Mouse (Mus musculus): ENCODE measurements at regions not wholly inside any gene's neighbourhood (a gene's known extent, or its start where the extent isn't known, plus 50 kb on each side); places are given as distances from the start of the nearest gene placed in this dataset.
A peak's percentile ranks its signal among the peaks of the same experiment; 100 is the strongest.

GRCm38 (mm10) chr10:112863808-112864207 lies 65.0 kb downstream of the Atxn7l3b start:
- Histone ChIP-seq H3K27ac (ENCODE audit: low read length) (no peak overlapping the region), H3K27me3 (replicated peaks; ENCODE audit: insufficient read depth, low read length) (no peaks in the 10 kb centered on the region), H3K4me3 (ENCODE audit: low read depth, low read length) (no peak overlapping the region), H3K4me2 (replicated peaks; ENCODE audit: low read depth, low read length) (no peak overlapping the region), H3K9me3 (ENCODE audit: low read length) (no peaks in the 10 kb centered on the region), H3K36me3 (ENCODE audit: insufficient read depth, low read length) (no peaks in the 10 kb centered on the region), H3K9ac (replicated peaks; ENCODE audit: low read depth) (no peak overlapping the region), H3K4me1 (ENCODE audit: insufficient read depth, low read depth, low read length) (no peaks in the 10 kb centered on the region)
- ATAC-seq (no peak), DNase-seq (ENCODE audit: low spot score) (no peak)
- TF ChIP-seq CTCF (IDR thresholded peaks at IDR 0.05): no peak
- TF ChIP-seq EP300 (IDR thresholded peaks at IDR 0.05): no peak

DNA sequence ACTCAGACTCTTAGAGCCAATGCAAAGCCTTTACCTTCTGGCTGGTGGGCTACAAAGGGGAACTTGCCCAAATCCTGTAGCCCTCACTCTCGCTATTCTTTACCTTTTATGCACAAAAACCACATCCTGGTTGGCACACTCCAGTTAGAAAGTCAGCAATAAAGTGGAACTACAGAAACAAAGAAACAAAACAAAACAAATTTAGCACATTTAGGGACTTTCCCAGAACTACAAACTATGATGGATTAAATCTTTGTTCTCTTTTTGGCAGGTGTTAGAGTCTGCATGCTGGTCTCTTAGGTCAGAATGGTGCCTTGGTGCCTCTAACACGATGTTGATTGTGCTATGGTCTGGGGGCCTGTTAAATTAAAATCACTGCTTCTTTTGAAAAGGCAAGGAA lies 65.4 kb downstream of the Atxn7l3b start:
- H3K4me3 ChIP-seq (ENCODE audit: low read depth, low read length): no peak overlapping the region
- no peaks in the 10 kb centered on the region for H3K4me1 ChIP-seq (ENCODE audit: insufficient read depth, low read depth, low read length)
- no peak for ATAC-seq
- no peak for DNase-seq (ENCODE audit: low spot score)
- WGBS: 41% methylated on average over 2 of the region's 2 CpGs
- no peaks in the 10 kb centered on the region for H3K36me3 ChIP-seq (ENCODE audit: insufficient read depth, low read length)
- no peaks in the 10 kb centered on the region for H3K9me3 ChIP-seq (ENCODE audit: low read length)
- no peak for TF ChIP-seq EP300 (IDR thresholded peaks at IDR 0.05)
- H3K27ac ChIP-seq (ENCODE audit: low read length): no peak overlapping the region
- H3K4me2 ChIP-seq (replicated peaks; ENCODE audit: low read depth, low read length): no peak overlapping the region
- H3K9ac ChIP-seq (replicated peaks; ENCODE audit: low read depth): no peak overlapping the region
- H3K27me3 ChIP-seq (replicated peaks; ENCODE audit: insufficient read depth, low read length): no peaks in the 10 kb centered on the region

GRCm38 (mm10) chr10:112851997-112852396 lies 76.8 kb downstream of the Atxn7l3b start:
- ATAC-seq (no peak), DNase-seq (ENCODE audit: low spot score) (no peak)
- H3K27me3 ChIP-seq (replicated peaks; ENCODE audit: insufficient read depth, low read length): no peaks in the 10 kb centered on the region
- no peaks in the 10 kb centered on the region for H3K9me3 ChIP-seq (ENCODE audit: low read length)
- H3K4me1 ChIP-seq (ENCODE audit: insufficient read depth, low read depth, low read length): no peaks in the 10 kb centered on the region
- no peaks in the 10 kb centered on the region for H3K36me3 ChIP-seq (ENCODE audit: insufficient read depth, low read length)
- no peak overlapping the region for H3K27ac ChIP-seq (ENCODE audit: low read length)
- no peak overlapping the region for H3K4me2 ChIP-seq (replicated peaks; ENCODE audit: low read depth, low read length)
- H3K4me3 ChIP-seq (ENCODE audit: low read depth, low read length): no peak overlapping the region
- H3K9ac ChIP-seq (replicated peaks; ENCODE audit: low read depth): no peak overlapping the region
- no peak for TF ChIP-seq EP300 (IDR thresholded peaks at IDR 0.05)
- TF ChIP-seq CTCF (IDR thresholded peaks at IDR 0.05): no peak
- 41% methylated on average over 1 of the region's 1 CpGs for WGBS

- TF ChIP-seq CTCF (IDR thresholded peaks at IDR 0.05) (peak; percentile 47), EP300 (IDR thresholded peaks at IDR 0.05) (no peak)
- WGBS: 60% methylated on average over 1 of the region's 1 CpGs
These were observed 82.6 kb downstream of the Atxn7l3b start for GRCm38 (mm10) chr10:112846225-112846624.

DNA sequence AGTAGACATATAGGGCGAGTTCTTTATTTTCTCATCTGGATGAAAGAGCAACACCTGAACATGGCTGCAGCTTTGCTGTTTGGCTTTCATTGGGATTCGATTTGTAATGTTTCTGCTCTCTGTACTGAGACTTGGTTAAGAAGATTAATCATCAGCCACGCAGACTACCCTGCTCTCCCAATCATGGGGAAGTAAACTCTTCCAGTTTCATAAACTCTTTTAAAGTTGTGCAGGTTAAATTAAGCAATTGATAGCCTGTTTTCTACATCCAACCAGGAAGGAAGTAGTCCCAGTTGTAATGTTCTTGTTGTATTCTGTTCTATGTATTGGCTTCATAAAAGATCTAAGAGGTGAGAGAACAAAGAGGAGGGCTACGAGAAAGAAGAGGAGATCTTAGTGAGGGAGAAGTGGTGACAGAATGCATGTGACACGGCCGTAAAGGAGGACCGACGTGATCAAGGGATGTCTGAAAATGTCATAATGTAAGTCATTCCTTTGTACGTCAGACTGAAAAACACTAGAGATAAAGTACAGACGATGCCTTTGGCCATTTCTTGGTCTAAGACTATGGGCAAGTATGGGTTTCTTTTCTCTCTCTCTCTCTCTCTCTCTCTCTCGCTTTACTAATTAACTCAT lies 91.3 kb downstream of the Atxn7l3b start:
- WGBS: 80% methylated on average over 11 of the region's 11 CpGs
- no peak for DNase-seq (ENCODE audit: low spot score)

More at GRCm38 (mm10) chr10:112846225-112846624, 82.6 kb downstream of the Atxn7l3b start:
- H3K27me3 ChIP-seq (replicated peaks; ENCODE audit: insufficient read depth, low read length): no peaks in the 10 kb centered on the region
- H3K4me2 ChIP-seq (replicated peaks; ENCODE audit: low read depth, low read length): no peak overlapping the region
- no peaks in the 10 kb centered on the region for H3K9me3 ChIP-seq (ENCODE audit: low read length)
- no peak overlapping the region for H3K27ac ChIP-seq (ENCODE audit: low read length)
- no peaks in the 10 kb centered on the region for H3K36me3 ChIP-seq (ENCODE audit: insufficient read depth, low read length)
- DNase-seq (ENCODE audit: low spot score) (peak; percentile 28), ATAC-seq (no peak)
- H3K4me1 ChIP-seq (ENCODE audit: insufficient read depth, low read depth, low read length): no peaks in the 10 kb centered on the region
- no peak overlapping the region for H3K9ac ChIP-seq (replicated peaks; ENCODE audit: low read depth)
- no peak overlapping the region for H3K4me3 ChIP-seq (ENCODE audit: low read depth, low read length)

GRCm38 (mm10) chr10:112835970-112836369 lies 92.8 kb downstream of the Atxn7l3b start:
- Histone ChIP-seq H3K4me1 (ENCODE audit: insufficient read depth, low read depth, low read length) (no peaks in the 10 kb centered on the region), H3K9ac (replicated peaks; ENCODE audit: low read depth) (no peak overlapping the region), H3K9me3 (ENCODE audit: low read length) (no peaks in the 10 kb centered on the region), H3K36me3 (ENCODE audit: insufficient read depth, low read length) (no peaks in the 10 kb centered on the region), H3K27ac (ENCODE audit: low read length) (no peak overlapping the region), H3K27me3 (replicated peaks; ENCODE audit: insufficient read depth, low read length) (no peaks in the 10 kb centered on the region), H3K4me2 (replicated peaks; ENCODE audit: low read depth, low read length) (no peak overlapping the region), H3K4me3 (ENCODE audit: low read depth, low read length) (no peak overlapping the region)
- TF ChIP-seq EP300 (IDR thresholded peaks at IDR 0.05) (no peak), CTCF (IDR thresholded peaks at IDR 0.05) (no peak)
- ATAC-seq (no peak), DNase-seq (ENCODE audit: low spot score) (peak; percentile 12)
- WGBS: 46% methylated on average over 9 of the region's 9 CpGs

More for the DNA sequence above, 91.3 kb downstream of the Atxn7l3b start:
- no peak for ATAC-seq
- H3K4me2 ChIP-seq (replicated peaks; ENCODE audit: low read depth, low read length): no peak overlapping the region
- H3K36me3 ChIP-seq (ENCODE audit: insufficient read depth, low read length): no peaks in the 10 kb centered on the region
- no peaks in the 10 kb centered on the region for H3K9me3 ChIP-seq (ENCODE audit: low read length)
- H3K27ac ChIP-seq (ENCODE audit: low read length): no peak overlapping the region
- no peaks in the 10 kb centered on the region for H3K4me1 ChIP-seq (ENCODE audit: insufficient read depth, low read depth, low read length)
- no peak overlapping the region for H3K9ac ChIP-seq (replicated peaks; ENCODE audit: low read depth)
- H3K4me3 ChIP-seq (ENCODE audit: low read depth, low read length): no peak overlapping the region
- no peaks in the 10 kb centered on the region for H3K27me3 ChIP-seq (replicated peaks; ENCODE audit: insufficient read depth, low read length)
- TF ChIP-seq CTCF (IDR thresholded peaks at IDR 0.05): no peak
- no peak for TF ChIP-seq EP300 (IDR thresholded peaks at IDR 0.05)

DNA sequence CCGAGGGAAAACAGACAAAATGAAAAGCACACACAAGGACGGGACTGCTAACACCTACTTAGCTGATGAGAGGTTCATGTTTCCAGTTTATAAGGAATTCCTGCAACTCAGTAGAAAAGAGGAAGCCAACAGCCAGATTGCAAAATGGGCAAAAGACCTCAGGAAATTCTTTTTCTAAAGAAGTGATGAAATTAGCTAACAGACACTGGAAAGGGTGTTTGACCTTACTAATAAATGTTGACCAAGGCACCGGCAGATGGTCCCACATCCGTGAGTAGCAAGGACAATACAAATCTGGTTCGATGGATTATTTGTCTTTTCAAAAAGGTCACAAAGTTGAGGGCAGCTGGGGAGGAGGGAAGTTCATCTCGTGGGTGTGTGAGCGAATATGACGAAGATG lies 93.3 kb downstream of the Atxn7l3b start:
- H3K4me2 ChIP-seq (replicated peaks; ENCODE audit: low read depth, low read length): no peak overlapping the region
- peak; percentile 22 for DNase-seq (ENCODE audit: low spot score)
- WGBS: 31% methylated on average over 8 of the region's 8 CpGs
- no peak overlapping the region for H3K4me3 ChIP-seq (ENCODE audit: low read depth, low read length)
- no peaks in the 10 kb centered on the region for H3K9me3 ChIP-seq (ENCODE audit: low read length)
- H3K36me3 ChIP-seq (ENCODE audit: insufficient read depth, low read length): no peaks in the 10 kb centered on the region
- no peak for TF ChIP-seq EP300 (IDR thresholded peaks at IDR 0.05)
- no peak for TF ChIP-seq CTCF (IDR thresholded peaks at IDR 0.05)
- ATAC-seq: no peak
- no peak overlapping the region for H3K27ac ChIP-seq (ENCODE audit: low read length)
- H3K27me3 ChIP-seq (replicated peaks; ENCODE audit: insufficient read depth, low read length): no peaks in the 10 kb centered on the region
- no peak overlapping the region for H3K9ac ChIP-seq (replicated peaks; ENCODE audit: low read depth)
- H3K4me1 ChIP-seq (ENCODE audit: insufficient read depth, low read depth, low read length): no peaks in the 10 kb centered on the region

Measured in lung, postnatal 0 days (tissue).